Mouse (Mus musculus) effector memory CD4-positive, alpha-beta T cell, adult 7 months (primary cell): ENCODE data around the gene Gab3. TPM values are rescaled to one million over a fixed set of nuclear protein-coding genes. Genes with fewer than 3 reads are reported as not detected.

Source experiments
- polyA plus RNA-seq: library from polyadenylated mRNA; unstranded; fragments of 100-300 nt; shearing (Covaris generic); gene quantifications from one replicate; pipeline ENCODE4 v1.2.1, GENCODE M21; 2017

Gab3 gene
- polyA plus RNA-seq, result 37.1 TPM

GRCm38 (mm10) chrX:75084774-75085508, at the start of gene Gab3:
TSS of gene Gab3 (minus strand) at chrX:75085458.

DNA sequence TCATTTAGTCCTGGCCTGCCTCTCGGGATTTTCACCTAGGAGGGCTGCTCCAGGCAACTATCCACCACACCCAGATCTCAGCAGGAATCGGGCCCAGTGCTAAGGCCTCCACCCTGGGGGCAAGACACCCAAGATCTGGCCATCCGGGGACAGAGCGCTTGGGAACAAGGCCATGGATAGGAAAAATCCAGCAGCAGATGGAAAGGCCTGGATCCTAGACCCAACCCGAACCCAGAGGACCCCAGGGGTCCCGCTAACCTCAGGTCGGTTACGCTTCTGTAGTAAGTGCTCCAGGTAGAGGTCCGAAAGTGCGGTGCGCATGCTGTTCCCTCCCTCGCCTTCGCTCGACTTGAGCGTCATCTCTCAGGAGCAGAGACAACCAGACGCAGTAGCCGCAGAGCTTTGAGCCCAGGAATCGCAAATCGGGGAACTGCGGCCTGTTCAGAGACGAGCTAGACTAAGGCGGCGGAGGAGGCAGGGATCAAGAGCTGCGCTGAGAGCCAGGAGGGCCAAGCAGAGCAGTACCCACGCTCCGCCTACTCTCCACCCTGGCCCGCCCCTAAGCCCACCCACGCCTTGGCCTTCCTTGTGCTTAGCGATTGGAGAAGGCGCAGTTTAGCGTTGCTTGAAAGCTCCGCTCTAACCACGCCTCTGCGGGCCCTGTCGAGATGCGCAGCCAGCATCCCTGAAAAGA, 45.4 kb upstream of the Gab3 start, which contains the start of gene Mpp1:
Gene Mpp1 (minus strand): TSS at position 550 of the 694 bp plus-strand sequence.

GRCm38 (mm10) chrX:75095369-75096162, 10.3 kb upstream of the Gab3 start, which contains the start of gene Dkc1:
TSS of gene Dkc1 (plus strand) at chrX:75095854.

Other genes with a start within 250 kb of the Gab3 start
- gene Gm5936, start 248.3 kb downstream of the Gab3 start, polyA plus RNA-seq, result not detected
- 49.4 TPM for gene Dkc1, start 10.4 kb upstream of the Gab3 start, polyA plus RNA-seq
- 28.2 TPM for gene Mpp1, start 45.6 kb upstream of the Gab3 start, polyA plus RNA-seq
- gene Smim9, start 78.3 kb upstream of the Gab3 start, polyA plus RNA-seq, result not detected